Mouse (Mus musculus) midbrain, embryonic 11.5 days (tissue): ENCODE results near the gene Apoc4. TPM values are rescaled to one million over a fixed set of nuclear protein-coding genes. Genes with fewer than 3 reads are reported as not detected.

Experiments
- ATAC-seq: fragments of 200-750 bp; cut with Nextera tagmentation; 2 replicates; pipeline ENCODE4 v1.8.0; 2017; ENCODE audit warnings: moderate TSS enrichment, moderate library complexity; ENCODE audit not compliant: low FRiP score
- DNase-seq: peaks from one replicate; pipeline ENCODE4 v3.0.0; 2015; ENCODE audit warnings: low spot score; ENCODE audit errors: missing footprints
- H3K27ac ChIP-seq: fragments of 300-500 bp; sonication (generic); 2 replicates; pipeline ENCODE4 v1.5.1; 2014; ENCODE audit warnings: low read depth, low read length
- H3K27me3 ChIP-seq: fragments of 300-500 bp; sonication (generic); 2 replicates; pipeline ENCODE4 v1.6.1; 2014; ENCODE audit warnings: mild to moderate bottlenecking, low read length, moderate library complexity, mixed read lengths; ENCODE audit not compliant: control insufficient read depth, insufficient read depth
- H3K36me3 ChIP-seq: fragments of 300-500 bp; sonication (generic); 2 replicates; pipeline ENCODE4 v1.6.1; 2014; ENCODE audit warnings: mild to moderate bottlenecking, low read length, moderate library complexity, mixed read lengths; ENCODE audit not compliant: control insufficient read depth, insufficient read depth
- H3K4me1 ChIP-seq: fragments of 300-500 bp; sonication (generic); 2 replicates; pipeline ENCODE4 v1.6.1; 2014; ENCODE audit warnings: low read length; ENCODE audit not compliant: control insufficient read depth, insufficient read depth
- H3K4me2 ChIP-seq: fragments of 300-500 bp; sonication (generic); 2 replicates; pipeline ENCODE4 v1.6.1; 2014; ENCODE audit warnings: mild to moderate bottlenecking, moderate library complexity
- H3K4me3 ChIP-seq: fragments of 300-500 bp; sonication (generic); 2 replicates; pipeline ENCODE4 v1.5.1; 2014; ENCODE audit warnings: low read depth, low read length
- H3K9ac ChIP-seq: fragments of 300-500 bp; sonication (generic); 2 replicates; pipeline ENCODE4 v1.6.1; 2014; ENCODE audit warnings: low read length
- H3K9me3 ChIP-seq: fragments of 300-500 bp; sonication (generic); 2 replicates; pipeline ENCODE4 v1.6.1; 2016; ENCODE audit warnings: low read length; ENCODE audit not compliant: control insufficient read depth
- WGBS: fragments of 180-500 bp; shearing (Covaris S2); extraction: QIAGEN DNeasy Blood & Tissue Kit; methylation state at CpG from one replicate; pipeline ENCODE4 v1.1.7; 2014; 5-methylcytosine and 5-hydroxymethylcytosine counted together
- polyA plus RNA-seq: library from polyadenylated mRNA; unstranded; fragments of >200 nt; fragmentation: Nextera tagmentation; extraction: Ambion mirVana; gene quantifications from 2 replicates; pipeline ENCODE4 v1.2.1, GENCODE M21; 2014

Apoc4 gene
- polyA plus RNA-seq, 1 experiment from 2014 or later, result not detected

DNA sequence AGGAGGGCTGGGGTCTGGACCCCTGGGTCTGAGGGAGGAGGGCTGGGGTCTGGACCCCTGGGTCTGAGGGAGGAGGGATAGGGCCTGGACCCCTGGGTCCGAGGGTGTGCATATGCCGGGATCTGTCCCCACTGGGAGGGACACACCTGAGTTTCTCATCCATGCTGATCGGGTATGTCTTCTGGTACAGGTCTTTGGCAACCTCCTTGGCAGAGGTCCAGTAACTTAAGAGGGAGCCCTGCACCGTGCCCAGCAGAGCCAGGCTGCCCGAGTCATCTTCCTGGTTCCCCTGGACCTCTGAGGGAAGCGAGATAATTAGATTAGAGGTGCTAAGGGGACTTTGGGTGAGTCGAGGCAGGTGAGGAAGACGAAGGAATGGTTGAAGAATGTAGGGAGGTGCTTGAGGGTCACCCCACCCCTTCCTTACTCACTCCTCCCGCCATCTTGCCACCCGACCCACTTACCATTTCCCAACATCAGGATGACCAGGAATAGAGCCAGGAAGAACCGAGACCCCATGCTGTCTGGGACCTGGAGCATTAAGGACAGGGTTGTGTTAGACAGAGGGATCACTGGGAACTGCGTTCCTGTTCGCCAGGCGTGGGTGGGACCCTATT lies 8.1 kb downstream of the Apoc4 start:
- DNase-seq (no peak), ATAC-seq (no peak)
- 69% methylated on average over 14 of the region's 14 CpGs for whole genome bisulfite sequencing
- Histone ChIP-seq H3K27me3 (no peaks in the 10 kb centered on the region), H3K9me3 (no peaks in the 10 kb centered on the region), H3K36me3 (no peaks in the 10 kb centered on the region), H3K4me2 (no peak overlapping the region), H3K4me3 (no peak overlapping the region), H3K4me1 (no peaks in the 10 kb centered on the region), H3K27ac (no peak overlapping the region), H3K9ac (no peak overlapping the region)

DNA sequence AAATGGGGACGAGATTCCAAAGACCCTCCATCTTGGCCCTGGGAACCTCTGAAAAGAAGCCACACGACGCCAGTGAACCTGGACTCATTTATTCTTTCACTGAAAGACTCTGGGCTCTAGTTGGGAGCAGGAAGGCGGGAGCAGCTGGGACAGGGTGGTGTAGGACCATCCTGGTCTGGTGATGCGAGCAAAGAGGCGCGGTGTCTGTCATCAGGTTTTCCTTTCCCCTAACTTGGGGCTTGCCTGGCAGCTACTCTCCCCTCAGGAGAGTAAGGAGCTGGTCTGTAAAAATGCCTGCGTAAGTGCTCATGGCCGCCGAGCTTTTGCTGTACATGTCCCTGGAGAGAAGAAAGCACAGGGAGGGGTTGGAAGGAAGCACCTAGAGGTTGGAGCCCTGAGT lies 9.8 kb downstream of the Apoc4 start:
- WGBS, result 75% methylated on average over 10 of the region's 10 CpGs
- H3K27me3 ChIP-seq, result no peaks in the 10 kb centered on the region
- no peak overlapping the region for H3K27ac ChIP-seq
- no peaks in the 10 kb centered on the region for H3K4me1 ChIP-seq
- no peak for ATAC-seq
- H3K4me2 ChIP-seq, result no peak overlapping the region
- H3K36me3 ChIP-seq, result no peaks in the 10 kb centered on the region
- H3K9me3 ChIP-seq, result no peaks in the 10 kb centered on the region
- no peak overlapping the region for H3K4me3 ChIP-seq
- DNase-seq, result no peak
- H3K9ac ChIP-seq, result no peak overlapping the region

DNA sequence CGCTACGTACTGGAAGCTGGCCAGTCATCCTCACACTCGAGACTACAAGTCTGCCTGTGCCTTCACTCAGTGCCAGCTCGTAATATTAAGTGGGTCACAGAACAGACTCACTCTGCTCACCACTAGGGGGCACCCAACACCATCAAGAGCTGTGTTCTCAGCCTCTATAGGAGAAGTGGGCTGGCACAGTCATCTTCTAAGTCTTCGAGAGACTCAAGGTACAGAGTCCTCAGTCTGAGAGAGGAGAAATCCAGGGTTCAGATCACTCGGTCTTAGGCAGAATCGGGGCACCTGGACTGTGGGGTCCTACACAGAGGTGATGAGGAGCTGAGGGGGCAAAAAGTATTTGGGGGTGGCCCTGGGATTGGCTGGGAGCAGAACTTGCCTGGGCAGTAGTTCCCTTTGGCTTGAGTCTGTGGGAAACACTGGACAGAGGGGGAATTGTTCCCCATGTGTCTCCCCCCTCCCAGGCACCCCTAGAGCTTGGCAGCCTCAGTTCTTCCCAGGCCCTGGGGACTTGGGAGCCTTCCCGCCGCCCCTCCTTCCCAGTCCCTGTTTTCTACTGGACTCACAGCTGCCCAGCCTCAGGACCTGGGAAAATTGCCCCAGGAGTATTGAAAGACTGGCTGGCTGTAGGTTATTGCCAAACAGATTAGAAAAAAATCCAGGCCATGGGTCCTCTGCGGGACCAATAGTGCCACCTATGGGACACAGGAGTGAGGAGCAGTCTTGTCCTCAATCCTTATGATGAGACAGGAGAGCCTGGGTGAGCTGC lies 12.1 kb downstream of the Apoc4 start:
- no peak overlapping the region for H3K4me3 ChIP-seq
- peak; percentile 95 for DNase-seq
- peaks cover 6% of the 10 kb centered on the region for H3K4me1 ChIP-seq
- WGBS, result 9% methylated on average over 10 of the region's 10 CpGs
- no peaks in the 10 kb centered on the region for H3K27me3 ChIP-seq
- no peak overlapping the region for H3K27ac ChIP-seq
- peak; percentile 66 for ATAC-seq
- no peaks in the 10 kb centered on the region for H3K9me3 ChIP-seq
- H3K9ac ChIP-seq, result peak overlapping the region; percentile 39; the same call in 1 of the 2 replicates
- H3K4me2 ChIP-seq, result 0 out of 2 replicates have a peak overlapping the region, but pooled peaks have one; percentile 6
- no peaks in the 10 kb centered on the region for H3K36me3 ChIP-seq

DNA sequence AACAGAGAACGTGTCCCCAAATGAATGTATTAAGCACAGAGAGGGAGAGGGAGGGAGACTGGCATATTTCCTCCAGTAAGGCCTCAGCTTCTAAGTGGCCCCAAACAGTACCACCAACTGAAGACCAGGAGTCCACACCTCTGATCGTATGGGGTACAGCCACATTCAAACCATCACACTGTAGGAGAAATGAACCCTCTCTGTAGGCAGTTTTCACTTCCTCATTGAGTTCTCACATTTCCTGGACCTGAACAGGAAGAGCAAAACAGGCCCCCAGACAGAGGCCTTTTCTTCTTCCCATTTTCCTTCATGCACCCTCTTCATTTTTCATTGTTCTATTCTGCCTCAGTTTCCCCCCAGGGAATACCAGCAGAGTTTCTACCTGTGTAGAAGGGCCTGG lies 13.8 kb downstream of the Apoc4 start:
- H3K4me2 ChIP-seq, result no peak overlapping the region
- H3K9me3 ChIP-seq, result no peaks in the 10 kb centered on the region
- H3K27ac ChIP-seq, result no peak overlapping the region
- no peak for DNase-seq
- WGBS, result 74% methylated on average over 2 of the region's 2 CpGs
- no peak overlapping the region for H3K9ac ChIP-seq
- no peaks in the 10 kb centered on the region for H3K36me3 ChIP-seq
- peaks cover 14% of the 10 kb centered on the region for H3K4me1 ChIP-seq
- no peak overlapping the region for H3K4me3 ChIP-seq
- H3K27me3 ChIP-seq, result no peaks in the 10 kb centered on the region
- no peak for ATAC-seq

DNA sequence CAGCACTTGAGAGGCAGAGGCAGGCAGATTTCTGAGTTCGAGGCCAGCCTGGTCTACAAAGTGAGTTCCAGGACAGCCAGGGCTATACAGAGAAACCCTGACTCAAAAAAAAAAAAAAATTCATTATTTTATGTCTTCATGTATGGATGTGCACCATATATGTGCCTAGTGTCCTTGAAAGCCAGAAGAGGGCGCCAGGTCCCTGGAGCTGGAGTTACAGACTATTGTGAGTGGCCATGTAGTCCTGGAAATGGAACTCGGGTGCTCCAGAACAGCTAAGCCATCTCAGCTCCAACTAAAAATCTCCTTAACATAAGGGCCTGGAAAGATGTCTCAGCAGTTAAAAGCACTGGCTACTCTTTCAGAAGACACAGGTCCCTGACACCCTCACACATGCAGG lies 14.5 kb downstream of the Apoc4 start:
- WGBS, result 59% methylated on average over 3 of the region's 3 CpGs
- Histone ChIP-seq H3K27ac (no peak overlapping the region), H3K27me3 (no peaks in the 10 kb centered on the region), H3K4me2 (no peak overlapping the region), H3K9ac (no peak overlapping the region), H3K4me3 (no peak overlapping the region), H3K9me3 (no peaks in the 10 kb centered on the region), H3K36me3 (no peaks in the 10 kb centered on the region), H3K4me1 (peaks cover 14% of the 10 kb centered on the region)
- DNase-seq (no peak), ATAC-seq (no peak)

DNA sequence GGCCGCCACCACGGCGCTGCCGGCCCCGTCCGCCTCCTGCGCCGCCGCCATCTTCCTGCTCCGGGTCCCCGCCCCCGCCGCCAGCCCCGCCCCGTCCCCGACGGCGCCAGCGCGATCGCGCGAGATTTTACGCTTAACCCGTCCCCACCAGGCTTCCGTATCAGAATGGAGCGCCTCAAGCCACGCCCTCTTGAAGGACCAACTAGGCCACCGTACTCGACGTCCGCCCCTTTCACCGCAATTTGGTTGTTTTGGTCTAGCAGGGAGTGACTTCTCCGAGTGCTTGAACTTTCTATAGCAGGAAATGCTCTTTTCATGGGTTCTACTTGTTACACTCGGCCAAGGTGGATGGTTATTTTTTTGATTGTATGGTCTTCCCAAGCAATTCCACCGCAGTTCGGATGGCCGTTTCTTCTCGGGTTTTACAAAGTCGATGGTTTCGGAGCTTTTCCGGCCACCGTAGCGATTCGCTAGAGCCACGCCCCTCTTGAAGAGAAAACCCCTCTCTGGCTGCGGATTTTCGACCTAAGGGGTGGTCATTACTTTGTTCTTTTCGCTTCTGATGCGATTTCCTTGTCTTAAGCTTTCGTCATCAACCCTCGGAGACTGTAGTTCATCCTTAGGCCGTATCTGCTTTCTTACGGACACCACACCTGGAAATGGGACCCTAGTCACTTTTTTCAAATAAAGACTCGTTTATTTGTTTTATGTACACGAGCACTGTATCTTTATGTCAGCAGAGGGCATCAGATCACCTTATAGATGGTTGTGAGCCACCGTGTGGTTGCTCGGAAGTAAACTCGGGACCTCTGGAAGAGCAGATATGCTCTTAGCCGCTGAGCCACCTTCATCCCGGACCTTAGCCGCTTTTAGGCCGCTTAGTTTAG lies 16.1 kb downstream of the Apoc4 start, which contains the start of gene Clptm1:
Gene Clptm1 (minus strand): TSS at position 79 of the 887 bp plus-strand sequence.
- peak; percentile 90 for ATAC-seq
- Histone ChIP-seq H3K36me3 (no peaks in the 10 kb centered on the region), H3K4me2 (peak within 1 kb of the TSS; percentile 80), H3K27ac (peak within 1 kb of the TSS; percentile 90), H3K9ac (peak within 1 kb of the TSS; percentile 98), H3K27me3 (no peaks in the 10 kb centered on the region), H3K9me3 (no peaks in the 10 kb centered on the region), H3K4me3 (peak within 1 kb of the TSS; percentile 99), H3K4me1 (peaks cover 14% of the 10 kb centered on the region)
- DNase-seq, result peak; percentile 99
- WGBS, result under 1% methylated on average over 63 of the region's 63 CpGs

DNA sequence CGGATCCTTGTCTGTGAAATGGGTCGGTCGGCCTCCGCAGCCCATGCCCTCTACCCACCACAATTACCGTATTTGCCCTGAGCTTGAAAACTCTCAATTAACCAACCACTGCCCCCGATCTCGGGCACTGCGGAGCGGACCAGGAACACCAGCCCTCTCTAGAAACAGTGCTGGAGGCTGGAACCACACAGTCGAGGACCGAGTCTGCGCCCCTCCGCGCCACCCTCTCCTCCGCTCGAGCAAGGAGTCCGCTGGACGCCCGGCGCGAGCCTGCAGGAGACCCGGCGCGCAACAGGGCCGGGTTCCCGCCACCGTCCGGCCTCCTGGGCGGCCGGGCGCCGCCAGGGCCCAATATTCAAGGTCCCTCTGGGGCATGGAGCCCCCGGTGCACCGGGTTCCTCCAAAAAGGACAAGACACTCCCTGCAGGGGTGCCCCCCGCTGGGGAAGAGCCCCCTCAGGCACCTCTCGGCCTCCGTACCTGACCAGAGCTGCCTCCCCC lies 16.8 kb downstream of the Apoc4 start:
- Histone ChIP-seq H3K27ac (peak overlapping the region; percentile 40; the same call in 1 of the 2 replicates), H3K4me3 (peak overlapping the region; percentile 99), H3K4me1 (peaks cover 14% of the 10 kb centered on the region), H3K9ac (peak overlapping the region; percentile 98), H3K36me3 (no peaks in the 10 kb centered on the region; the same call in 1 of the 2 replicates), H3K9me3 (no peaks in the 10 kb centered on the region), H3K4me2 (peak overlapping the region; percentile 80), H3K27me3 (no peaks in the 10 kb centered on the region)
- under 1% methylated on average over 30 of the region's 37 CpGs for WGBS
- DNase-seq, result no peak
- no peak; the same call in none of the 2 replicates for ATAC-seq

DNA sequence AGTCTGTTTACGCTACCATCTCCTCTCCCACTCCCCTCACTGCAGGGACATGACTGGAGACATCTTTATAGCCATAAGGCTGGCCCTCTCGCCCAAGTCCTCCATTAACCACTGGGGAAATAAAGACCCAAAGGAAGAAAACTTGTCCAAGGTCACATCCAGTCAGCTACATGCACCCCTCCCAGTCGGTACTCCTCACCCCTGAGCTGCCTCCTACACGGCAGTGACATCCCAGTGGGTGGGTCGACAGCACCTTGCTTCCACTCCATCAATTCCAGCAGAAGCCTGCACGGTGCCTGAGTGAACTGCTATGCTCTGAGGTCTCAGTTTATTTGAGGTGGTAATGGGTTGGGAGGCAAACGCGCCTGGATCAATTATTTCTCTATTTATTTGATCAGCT lies 17.3 kb downstream of the Apoc4 start:
- Histone ChIP-seq H3K27ac (no peak overlapping the region), H3K4me3 (peak overlapping the region; percentile 99), H3K36me3 (no peaks in the 10 kb centered on the region; the same call in 1 of the 2 replicates), H3K4me1 (peaks cover 14% of the 10 kb centered on the region), H3K9me3 (no peaks in the 10 kb centered on the region), H3K9ac (peak overlapping the region; percentile 98), H3K4me2 (peak overlapping the region; percentile 80), H3K27me3 (no peaks in the 10 kb centered on the region)
- WGBS, result 21% methylated on average over 8 of the region's 8 CpGs
- ATAC-seq (peak; percentile 10; the same call in 1 of the 2 replicates), DNase-seq (no peak)
